Mouse (Mus musculus): ENCODE measurements around the gene Tmem30a.

- TF ChIP-seq CTCF (IDR thresholded peaks at IDR 0.05; ENCODE audit: low read depth, low read length) (no peak), GATA1 (IDR thresholded peaks at IDR 0.05; ENCODE audit: borderline replicate concordance, low read length) (no peak), TAL1 (conservative IDR thresholded peaks at IDR 0.05; ENCODE audit: low read depth, low read length) (no peak), GATA2 (IDR thresholded peaks at IDR 0.05; ENCODE audit: borderline replicate concordance, low read depth, low read length) (no peak)
These were observed 13.9 kb upstream of the Tmem30a start for GRCm38 (mm10) chr9:79807178-79807577.

Data from G1E (cell line).